Mouse (Mus musculus): ENCODE measurements at regions not wholly inside any gene's neighbourhood (a gene's known extent, or its start where the extent isn't known, plus 50 kb on each side); places are given as distances from the start of the nearest gene placed in this dataset.
A peak's percentile ranks its signal among the peaks of the same experiment; 100 is the strongest.

DNA sequence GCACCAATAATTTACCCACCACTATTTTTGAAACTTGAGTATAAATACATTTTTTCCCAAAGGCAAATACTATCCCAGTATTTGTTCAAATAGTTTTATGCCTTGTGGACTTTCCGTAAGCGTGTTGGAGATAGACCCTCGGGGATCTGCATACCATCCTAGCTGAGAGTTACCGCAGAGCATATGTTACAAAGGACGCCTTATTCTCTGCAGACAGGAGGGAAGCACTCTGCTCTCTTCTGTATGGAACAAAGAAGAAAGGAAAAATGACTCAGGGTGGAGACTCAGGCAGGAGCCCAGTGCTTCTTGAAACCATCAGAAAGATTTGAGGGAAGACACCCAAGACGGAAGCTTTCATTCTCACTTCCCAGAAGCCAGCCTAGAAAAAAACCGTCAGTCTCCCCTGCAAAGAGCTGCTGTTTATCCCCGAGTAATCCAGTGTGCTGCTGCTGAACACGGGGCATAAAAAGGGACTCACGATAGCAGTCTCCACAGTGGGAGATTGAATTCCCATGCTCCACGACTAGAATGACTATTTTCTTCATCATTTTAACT lies 200.2 kb upstream of the Runx1 start:
- DNase-seq (ENCODE audit: extremely low spot score, low spot score) = no peak

DNA sequence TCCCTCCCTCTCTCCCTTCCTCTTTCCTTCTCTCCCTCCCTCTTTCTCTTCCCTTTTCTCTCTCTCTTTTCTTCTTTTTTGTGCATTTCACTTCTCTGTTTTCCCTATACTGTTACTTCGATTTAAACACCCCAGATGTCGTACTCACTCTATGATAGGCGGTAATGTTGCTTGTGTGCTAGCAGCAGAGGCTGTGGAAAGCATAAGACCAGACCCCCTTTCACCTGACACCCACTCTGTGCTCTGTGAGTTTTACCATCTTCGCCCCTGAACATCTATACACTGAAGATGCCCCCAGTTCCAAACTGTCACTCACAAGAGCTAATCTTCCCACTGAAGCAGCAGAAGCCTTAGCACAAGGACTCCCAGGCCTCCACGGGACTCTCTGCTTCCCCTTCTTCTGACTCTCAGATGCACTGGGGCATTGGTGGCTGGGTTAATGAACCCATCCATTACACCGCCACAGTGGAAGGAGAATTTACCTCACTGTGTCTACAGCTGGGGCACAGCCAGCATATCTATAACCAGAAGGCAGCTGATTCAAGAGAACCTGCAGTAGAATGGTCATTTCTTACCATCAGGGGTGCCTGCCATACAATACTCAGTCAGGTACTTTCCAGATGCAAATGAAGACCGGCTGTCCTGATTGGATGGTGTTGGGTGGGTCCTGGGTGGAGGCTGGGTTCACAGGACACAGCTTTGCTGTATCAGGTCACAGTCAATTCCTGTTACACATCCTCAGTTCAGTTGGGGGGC lies 194.0 kb upstream of the Runx1 start:
- DNase-seq (ENCODE audit: extremely low spot score, low spot score) = no peak

DNA sequence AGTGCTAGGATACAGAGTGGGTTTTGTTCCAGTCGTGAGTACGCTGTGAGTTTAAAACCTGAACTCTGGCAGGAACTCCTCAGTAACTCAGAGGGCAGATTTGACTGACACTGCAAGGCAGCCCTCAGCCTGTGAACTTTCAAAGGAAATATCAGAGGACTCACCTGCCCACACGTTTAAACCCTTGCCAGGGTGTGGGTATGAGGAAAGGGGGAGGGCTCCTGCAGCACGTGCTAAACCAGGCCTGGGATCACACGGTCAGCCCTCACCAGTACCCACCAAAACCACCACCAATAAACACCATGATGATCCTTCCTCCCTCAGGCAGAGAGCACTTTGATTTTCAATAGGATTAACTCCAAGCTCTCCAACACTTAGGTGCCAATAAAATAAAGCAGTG lies 192.8 kb upstream of the Runx1 start:
- DNase-seq (ENCODE audit: extremely low spot score, low spot score) = no peak

DNA sequence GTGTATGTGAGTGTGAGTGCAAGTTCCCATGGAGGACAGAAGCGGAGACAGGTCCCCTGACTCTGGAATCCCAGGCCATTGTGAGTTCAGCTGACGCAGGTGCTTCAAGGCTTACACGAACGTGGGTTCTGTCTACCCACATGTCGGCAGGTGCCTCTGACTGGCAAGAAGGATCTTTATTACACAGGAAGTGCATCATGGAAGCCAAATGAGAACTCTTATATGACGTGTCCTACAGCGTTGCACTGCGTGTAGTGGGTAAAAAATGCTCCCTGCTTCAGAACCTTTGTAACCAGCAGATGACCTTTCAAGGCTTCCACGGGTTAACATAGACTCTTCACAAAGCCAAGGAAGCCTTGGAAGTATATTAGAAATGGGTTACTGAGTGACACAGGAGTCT lies 191.1 kb upstream of the Runx1 start:
- DNase-seq (ENCODE audit: extremely low spot score, low spot score) = no peak

- DNase-seq (ENCODE audit: extremely low spot score, low spot score) = no peak
Measured at GRCm38 (mm10) chr16:93015636-93016035, 189.7 kb upstream of the Runx1 start.

DNA sequence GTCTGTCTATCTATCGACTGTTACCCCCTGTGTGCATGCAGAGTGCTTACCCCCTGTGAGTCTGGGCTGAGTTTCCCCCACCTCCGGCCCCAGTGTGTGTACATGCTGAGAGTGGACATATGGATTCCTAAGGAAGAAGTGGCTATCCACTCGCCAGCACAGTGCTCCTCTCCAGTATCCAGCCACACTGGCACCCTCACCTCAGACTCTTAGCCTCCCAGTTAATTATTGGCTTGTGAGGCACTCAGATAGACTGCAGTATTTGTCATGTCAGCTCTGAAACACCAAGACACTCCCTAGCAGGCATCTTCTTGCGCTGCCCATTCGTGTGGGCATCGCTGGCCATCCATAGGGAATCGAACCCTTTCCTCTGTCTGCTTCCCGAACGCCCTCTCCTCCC lies 189.0 kb upstream of the Runx1 start:
- DNase-seq (ENCODE audit: extremely low spot score, low spot score) = no peak

DNA sequence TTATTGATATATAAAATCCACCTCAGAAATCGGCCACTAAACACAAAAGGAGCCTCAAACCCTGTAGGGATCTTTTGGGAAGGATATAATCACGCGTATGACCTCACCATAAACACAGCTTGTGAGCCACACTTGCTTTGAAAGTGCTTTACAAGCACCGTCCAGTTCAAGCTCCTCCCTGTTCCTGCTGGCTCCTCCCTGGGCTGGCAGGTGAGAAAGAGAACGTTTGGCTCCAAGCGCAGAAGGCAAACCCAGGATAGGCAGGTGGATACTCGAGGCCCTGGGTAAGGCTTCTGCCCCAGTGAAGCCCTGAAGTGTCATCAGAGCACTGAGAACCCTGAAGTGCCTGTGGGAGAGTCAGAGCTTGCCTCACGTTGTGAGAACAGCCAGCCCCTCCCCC lies 187.9 kb upstream of the Runx1 start:
- no peak for DNase-seq (ENCODE audit: extremely low spot score, low spot score)

- DNase-seq (ENCODE audit: extremely low spot score, low spot score) = no peak
Measured at GRCm38 (mm10) chr16:93013256-93013655, 187.3 kb upstream of the Runx1 start.

DNA sequence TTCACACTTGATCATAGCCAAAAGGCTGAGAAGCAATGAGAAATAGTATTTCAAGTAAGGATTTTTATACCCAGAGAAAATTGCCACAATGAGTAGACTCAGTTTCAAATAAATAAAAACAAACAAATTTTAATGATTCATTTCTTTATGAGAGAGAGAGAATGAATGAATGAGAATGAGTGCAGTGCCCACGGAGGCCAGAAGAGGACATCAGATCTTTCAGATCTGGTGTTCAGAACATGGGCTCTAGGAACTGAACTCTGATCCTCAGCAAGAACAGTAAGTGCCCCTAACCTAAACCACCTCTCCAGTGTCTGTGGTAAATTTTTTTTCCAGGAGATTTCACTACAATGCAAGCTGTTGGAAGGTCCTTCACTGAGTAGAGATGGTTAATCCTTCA lies 185.5 kb upstream of the Runx1 start:
- no peak for DNase-seq (ENCODE audit: extremely low spot score, low spot score)

DNA sequence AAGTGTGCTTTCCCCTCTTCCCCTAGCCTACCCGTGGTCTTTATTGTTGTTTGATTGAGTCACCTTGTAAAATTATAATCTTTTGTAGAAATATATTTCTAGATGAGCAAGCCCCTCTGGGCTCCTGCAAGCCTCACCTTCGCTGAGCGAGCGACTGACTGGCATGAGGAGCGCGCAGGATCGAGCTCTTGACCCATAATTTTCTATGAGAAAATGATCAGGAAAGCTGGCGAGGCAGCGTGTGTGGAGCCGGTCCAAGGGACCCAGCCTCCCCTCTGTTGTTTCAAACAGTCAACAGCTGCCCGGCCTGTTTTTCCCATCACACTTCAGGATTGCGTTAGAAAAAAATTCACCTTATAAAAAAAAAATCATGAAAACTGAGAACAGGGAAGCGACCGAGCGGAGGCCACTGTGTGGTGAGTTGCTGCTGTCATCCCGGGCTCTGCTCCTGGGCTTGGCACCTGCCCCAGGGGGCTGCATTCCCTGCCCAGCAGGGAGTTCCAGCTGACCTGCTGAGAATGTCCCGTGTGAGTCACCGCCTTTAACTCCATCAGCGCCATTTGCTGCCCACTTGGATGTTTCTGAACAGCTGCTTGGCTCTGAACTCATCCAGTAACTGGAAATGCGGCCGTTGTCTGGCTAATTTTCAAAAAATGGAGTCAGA lies 180.5 kb upstream of the Runx1 start:
- DNase-seq (ENCODE audit: extremely low spot score, low spot score) = peak; percentile 50

DNA sequence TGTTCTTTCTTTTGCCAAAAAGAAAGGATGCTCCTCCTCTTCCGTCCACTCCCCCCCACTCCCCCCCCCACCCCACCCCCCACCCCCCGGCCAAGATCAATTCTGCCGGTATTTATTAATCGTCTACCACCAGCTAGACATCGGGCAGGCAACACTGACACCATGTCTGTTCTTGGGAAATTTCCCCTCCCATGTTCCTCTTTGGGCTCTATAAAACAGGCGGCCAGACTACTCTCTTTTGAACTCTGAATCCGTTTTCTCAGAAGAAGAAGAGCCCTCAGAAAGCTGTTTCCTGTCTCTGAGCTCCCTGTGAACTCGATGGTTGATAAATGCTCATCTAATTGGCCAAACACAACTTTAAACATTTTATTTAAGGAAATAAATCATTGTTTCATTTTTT lies 179.5 kb upstream of the Runx1 start:
- no peak for DNase-seq (ENCODE audit: extremely low spot score, low spot score)

DNA sequence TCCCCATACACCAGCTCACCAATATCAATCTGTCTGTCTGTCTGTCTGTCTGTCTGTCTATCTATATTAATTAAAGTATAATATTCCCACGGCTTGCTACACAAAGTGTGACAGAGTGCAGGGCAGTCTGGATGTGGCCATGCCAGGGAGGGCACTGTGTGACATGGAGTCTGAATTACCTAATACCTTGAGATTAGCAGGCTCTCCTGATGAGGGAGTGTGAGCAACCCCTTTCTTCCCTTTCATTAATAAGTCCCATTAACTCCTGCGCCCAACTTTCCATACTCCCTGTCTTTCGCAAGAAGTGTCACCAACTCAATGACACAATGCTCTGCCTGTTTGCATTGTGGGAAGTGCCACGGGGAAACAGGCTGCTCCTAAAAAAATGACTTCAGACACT lies 177.9 kb upstream of the Runx1 start:
- DNase-seq (ENCODE audit: extremely low spot score, low spot score) = no peak

DNA sequence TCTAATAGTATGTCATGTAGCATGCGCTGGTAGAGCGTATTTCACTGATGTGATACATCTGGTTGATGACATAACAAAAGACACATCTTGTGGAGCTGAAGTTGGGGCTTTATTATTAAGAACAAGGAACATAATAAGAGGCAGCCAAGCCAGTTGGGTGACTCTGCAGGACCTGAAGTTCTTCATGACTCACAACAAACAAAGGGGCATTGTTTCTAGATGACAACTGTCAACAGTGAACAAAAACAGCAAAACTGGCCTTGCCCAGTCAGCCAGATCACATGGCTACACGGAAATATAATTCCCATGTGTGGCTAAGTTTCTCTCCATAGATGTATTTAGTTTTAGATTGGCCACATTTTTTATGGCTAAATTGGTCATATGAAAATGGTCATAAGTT lies 172.7 kb upstream of the Runx1 start:
- DNase-seq (ENCODE audit: extremely low spot score, low spot score) = no peak

DNA sequence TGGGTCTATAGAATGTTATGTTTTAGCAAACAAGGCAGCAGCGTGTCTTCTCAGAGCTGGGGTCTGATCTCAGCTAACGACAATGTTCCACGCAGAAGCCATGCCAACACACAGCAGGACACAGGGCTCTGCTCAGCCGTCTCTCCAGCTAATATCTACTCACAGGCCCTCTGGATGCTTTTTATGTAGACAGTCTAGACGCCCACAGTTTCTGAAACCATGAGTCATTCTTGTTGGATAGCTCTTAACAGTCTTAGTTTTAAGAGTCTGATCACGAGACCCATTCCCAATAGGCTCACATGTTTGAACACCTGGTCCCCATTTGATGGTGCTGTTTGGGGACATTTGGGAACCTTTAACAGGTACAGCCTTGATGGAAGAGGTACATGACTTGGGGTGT lies 171.7 kb upstream of the Runx1 start:
- DNase-seq (ENCODE audit: extremely low spot score, low spot score) = no peak

DNA sequence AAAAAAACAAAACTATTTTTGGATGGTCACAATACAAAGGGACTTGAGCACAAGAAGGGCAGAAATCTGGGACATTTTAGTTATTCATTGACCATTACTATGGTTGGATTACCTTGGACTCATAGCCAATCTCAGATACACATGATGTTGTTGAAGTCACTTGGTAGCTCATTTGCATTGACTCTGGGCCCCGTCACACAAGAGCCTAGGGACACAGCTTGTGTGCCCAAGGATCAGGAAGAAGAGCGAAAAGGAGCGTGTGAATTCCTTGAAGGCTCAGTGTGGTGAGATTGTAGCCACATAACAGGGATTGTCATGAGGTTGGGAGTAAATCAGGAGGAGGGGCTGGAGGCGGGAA lies 170.0 kb upstream of the Runx1 start:
- no peak for DNase-seq (ENCODE audit: extremely low spot score, low spot score)

GRCm38 (mm10) chr16:92995132-92995992 lies 169.4 kb upstream of the Runx1 start:
- no peak for DNase-seq (ENCODE audit: extremely low spot score, low spot score)

GRCm38 (mm10) chr16:92992876-92993275 lies 166.9 kb upstream of the Runx1 start:
- DNase-seq (ENCODE audit: extremely low spot score, low spot score) = no peak

GRCm38 (mm10) chr16:92991405-92991804 lies 165.5 kb upstream of the Runx1 start:
- DNase-seq (ENCODE audit: extremely low spot score, low spot score) = no peak

- no peak for DNase-seq (ENCODE audit: extremely low spot score, low spot score)
Measured at GRCm38 (mm10) chr16:92988416-92988815, 162.5 kb upstream of the Runx1 start.

DNA sequence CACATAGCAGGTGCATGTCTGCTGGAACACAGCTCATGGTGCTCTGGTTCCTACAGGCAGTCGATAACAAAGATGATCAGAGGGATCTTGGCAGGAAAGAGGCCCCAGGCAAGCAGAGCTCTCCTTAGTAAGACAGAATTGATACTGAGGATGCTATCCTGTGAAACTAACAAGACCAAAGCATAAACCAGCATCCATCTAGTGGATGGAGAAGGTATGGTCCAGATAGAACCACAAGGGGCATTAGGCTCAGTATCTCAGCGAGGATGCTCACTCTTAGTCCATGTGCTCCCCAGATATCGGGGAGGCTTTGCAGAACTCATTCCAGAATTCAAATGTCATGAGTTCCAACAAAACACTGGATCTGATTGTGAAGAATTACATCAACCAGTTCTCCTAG lies 162.1 kb upstream of the Runx1 start:
- no peak for DNase-seq (ENCODE audit: extremely low spot score, low spot score)

GRCm38 (mm10) chr16:92985768-92986167 lies 159.8 kb upstream of the Runx1 start:
- no peak for DNase-seq (ENCODE audit: extremely low spot score, low spot score)

DNA sequence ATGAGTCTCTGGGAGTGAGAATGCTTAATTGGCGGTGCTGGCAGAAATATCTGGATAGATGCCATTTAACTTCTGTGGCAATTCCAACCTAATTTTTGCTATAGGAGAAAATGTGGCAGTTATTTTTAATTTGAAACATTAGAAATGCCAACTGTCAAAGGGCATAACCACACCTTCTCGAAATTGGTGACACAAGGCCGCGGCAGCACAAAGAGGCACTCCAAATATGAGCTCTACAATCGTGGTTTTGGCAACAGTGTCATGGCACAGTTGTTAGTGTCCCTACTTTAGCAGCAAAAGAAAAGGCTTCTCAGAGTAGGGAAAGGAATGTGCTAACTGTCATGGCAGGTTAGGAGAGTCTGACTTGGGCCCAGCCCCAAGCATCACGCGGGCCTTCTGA lies 157.0 kb upstream of the Runx1 start:
- no peak for DNase-seq (ENCODE audit: extremely low spot score, low spot score)

All from neural tube, embryonic 10.5 days (tissue).